11 mouse cellular contexts compared by ENCODE assay signal in genomic region chr6:6864441-6865440, GRCm38 (mm10). TPM values are rescaled to one million over a fixed set of nuclear protein-coding genes. Genes with fewer than 3 reads are reported as not detected.
DNase-seq lines count a peak whose midpoint lies in the region; ATAC-seq and TF ChIP-seq lines count a peak whose summit lies in the region.
"Had no signal": no experiment of that assay in that cellular context is flagged by ENCODE, and none has a peak within 500 bp of the region (broad histone marks: within the 10 kb centered on the region; RNA-seq: fewer than 3 reads in every experiment).

No protein-coding gene starts in this region.

- peak overlapping the region; percentile 83 for H3K9ac ChIP-seq in forebrain, embryonic 12.5 days
- peak overlapping the region; percentile 67 for H3K9ac ChIP-seq in midbrain, embryonic 13.5 days (replicated peaks)
- H3K9ac ChIP-seq: hindbrain, embryonic 15.5 days had no signal

- H3K9me3 ChIP-seq in forebrain, embryonic 12.5 days, result no peaks in the 10 kb centered on the region
- H3K9me3 ChIP-seq in midbrain, embryonic 13.5 days, result no peaks in the 10 kb centered on the region
- H3K9me3 ChIP-seq: hindbrain, embryonic 15.5 days had no signal

- TF ChIP-seq CTCF in kidney, adult 2 months (conservative IDR thresholded peaks at IDR 0.05; ENCODE audit: insufficient read depth, insufficient read length, low read depth, low read length), result no peak
- TF ChIP-seq CTCF in lung, adult 2 months (IDR thresholded peaks at IDR 0.05; ENCODE audit: insufficient read depth, low read length), result no peak

- DNase-seq in kidney, postnatal 10 days, result peak; percentile 19
- no peak for DNase-seq in kidney, adult 2 months
- DNase-seq in embryo, embryonic 11 days, result peak; percentile 66
- no peak for DNase-seq in lung, adult 2 months
- DNase-seq in left cerebral cortex, adult 11 months (ENCODE audit: low spot score), result no peak
- DNase-seq: cerebellum, adult 11-12 months; lung, postnatal 10 days had no signal

- 13% methylated on average over 36 of the region's 36 CpGs for WGBS in kidney, adult 2 months
- under 1% methylated on average over 36 of the region's 36 CpGs for WGBS in forebrain, embryonic 12.5 days
- WGBS in midbrain, embryonic 13.5 days, result under 1% methylated on average over 36 of the region's 36 CpGs
- 10% methylated on average over 36 of the region's 36 CpGs for WGBS in lung, adult 2 months

- H3K4me1 ChIP-seq in kidney, adult 2 months (ENCODE audit: control insufficient read depth, insufficient read depth, low read length), result peaks cover 3% of the 10 kb centered on the region; the same call in 1 of the 2 replicates
- peaks cover 20% of the 10 kb centered on the region for H3K4me1 ChIP-seq in forebrain, embryonic 12.5 days
- peaks cover 29% of the 10 kb centered on the region for H3K4me1 ChIP-seq in midbrain, embryonic 13.5 days (replicated peaks)
- H3K4me1 ChIP-seq in lung, adult 2 months (ENCODE audit: control insufficient read depth, insufficient read depth, low read length), result 0 out of 2 replicates have a peak, but pooled peaks cover 3% of the 10 kb centered on the region

- no peaks in the 10 kb centered on the region for H3K36me3 ChIP-seq in kidney, adult 2 months (ENCODE audit: control insufficient read depth, insufficient read depth, low read length)
- H3K36me3 ChIP-seq in forebrain, embryonic 12.5 days (replicated peaks), result no peaks in the 10 kb centered on the region
- H3K36me3 ChIP-seq in midbrain, embryonic 13.5 days, result no peaks in the 10 kb centered on the region
- H3K36me3 ChIP-seq: hindbrain, embryonic 15.5 days had no signal

- peaks cover 15% of the 10 kb centered on the region for H3K27me3 ChIP-seq in kidney, adult 2 months (replicated peaks; ENCODE audit: control insufficient read depth, insufficient read depth, low read length)
- H3K27me3 ChIP-seq in forebrain, embryonic 12.5 days, result peaks cover 81% of the 10 kb centered on the region
- peaks cover 91% of the 10 kb centered on the region for H3K27me3 ChIP-seq in midbrain, embryonic 13.5 days

- no peak overlapping the region for H3K27ac ChIP-seq in kidney, adult 2 months (ENCODE audit: insufficient read depth, low read depth, low read length)
- H3K27ac ChIP-seq in forebrain, embryonic 12.5 days, result peak overlapping the region; percentile 97
- peak overlapping the region; percentile 75 for H3K27ac ChIP-seq in midbrain, embryonic 13.5 days
- H3K27ac ChIP-seq: hindbrain, embryonic 15.5 days had no signal

- no peak for TF ChIP-seq POLR2A in kidney, adult 2 months (IDR thresholded peaks at IDR 0.05; ENCODE audit: low read depth, low read length)
- TF ChIP-seq POLR2A in lung, adult 2 months (IDR thresholded peaks at IDR 0.05; ENCODE audit: borderline replicate concordance, extremely low read depth, low read depth, low read length), result no peak

- ATAC-seq in forebrain, embryonic 12.5 days (ENCODE audit: low FRiP score), result no peak
- no peak for ATAC-seq in midbrain, embryonic 13.5 days
- no peak for ATAC-seq in CD4-positive, CD25-positive, alpha-beta regulatory T cell, adult 4 months

- peak overlapping the region; percentile 76 for H3K4me2 ChIP-seq in forebrain, embryonic 12.5 days
- H3K4me2 ChIP-seq in midbrain, embryonic 13.5 days (replicated peaks), result peak overlapping the region; percentile 67

- no peak overlapping the region for H3K4me3 ChIP-seq in kidney, adult 2 months (ENCODE audit: insufficient read depth, low read depth, low read length)
- peak overlapping the region; percentile 59 for H3K4me3 ChIP-seq in forebrain, embryonic 12.5 days (replicated peaks)
- H3K4me3 ChIP-seq in midbrain, embryonic 13.5 days (replicated peaks), result peak overlapping the region; percentile 47
- H3K4me3 ChIP-seq in lung, adult 2 months (replicated peaks; ENCODE audit: extremely low read depth, low read depth, low read length), result no peak overlapping the region

RNA-seq across cellular contexts. Expression of gene Dlx6, which starts 1.6 kb away (rescaled TPM):
- not detected in 2 replicates for polyA plus RNA-seq in kidney, adult 2 months (2012; rRNA removed)
- polyA plus RNA-seq in forebrain, embryonic 12.5 days (2016; fragmentation: Nextera tagmentation; extraction: Ambion mirVana), result 10.1 and 15.7 TPM in 2 replicates
- polyA plus RNA-seq in midbrain, embryonic 13.5 days (2015; fragmentation: Nextera tagmentation; extraction: Ambion mirVana), result 3.1 and 4.4 TPM in 2 replicates
- not detected in 2 replicates for polyA plus RNA-seq in lung, adult 2 months (2012; rRNA removed)
- not detected for polyA plus RNA-seq in CD4-positive, CD25-positive, alpha-beta regulatory T cell, adult 4 months (2017; shearing (Covaris generic))

RNA-seq across cellular contexts. Expression of gene Dlx5, which starts 17.1 kb away (rescaled TPM):
- not detected in 2 replicates for polyA plus RNA-seq in kidney, adult 2 months (2012; rRNA removed)
- 68.0 and 102 TPM in 2 replicates for polyA plus RNA-seq in forebrain, embryonic 12.5 days (2016; fragmentation: Nextera tagmentation; extraction: Ambion mirVana)
- polyA plus RNA-seq in midbrain, embryonic 13.5 days (2015; fragmentation: Nextera tagmentation; extraction: Ambion mirVana), result 22.4 and 22.9 TPM in 2 replicates
- not detected in 2 replicates for polyA plus RNA-seq in lung, adult 2 months (2012; rRNA removed)
- not detected for polyA plus RNA-seq in CD4-positive, CD25-positive, alpha-beta regulatory T cell, adult 4 months (2017; shearing (Covaris generic))

Comparison
In these comparisons a context has a peak if more than half of its experiments do, and no peak if none do; other contexts are left out.
1. DNase-seq: peak in kidney, postnatal 10 days (single experiment) and embryo, embryonic 11 days (single experiment); none in kidney, adult 2 months (single experiment), lung, adult 2 months (single experiment) and left cerebral cortex, adult 11 months (single experiment).
2. H3K4me3 ChIP-seq: peak in forebrain, embryonic 12.5 days (single experiment) and midbrain, embryonic 13.5 days (single experiment); none in kidney, adult 2 months (single experiment) and lung, adult 2 months (single experiment).
3. RNA of gene Dlx5, which starts 17.1 kb away (polyA plus RNA-seq): 68.0 to 102 TPM in forebrain, embryonic 12.5 days and 22.4 to 22.9 TPM in midbrain, embryonic 13.5 days; not detected in lung, adult 2 months, not detected in kidney, adult 2 months and not detected in CD4-positive, CD25-positive, alpha-beta regulatory T cell, adult 4 months; every median in the first group is over 10 times any median in the second.